7 mouse cellular contexts compared by ENCODE assay signal in the genomic region with DNA sequence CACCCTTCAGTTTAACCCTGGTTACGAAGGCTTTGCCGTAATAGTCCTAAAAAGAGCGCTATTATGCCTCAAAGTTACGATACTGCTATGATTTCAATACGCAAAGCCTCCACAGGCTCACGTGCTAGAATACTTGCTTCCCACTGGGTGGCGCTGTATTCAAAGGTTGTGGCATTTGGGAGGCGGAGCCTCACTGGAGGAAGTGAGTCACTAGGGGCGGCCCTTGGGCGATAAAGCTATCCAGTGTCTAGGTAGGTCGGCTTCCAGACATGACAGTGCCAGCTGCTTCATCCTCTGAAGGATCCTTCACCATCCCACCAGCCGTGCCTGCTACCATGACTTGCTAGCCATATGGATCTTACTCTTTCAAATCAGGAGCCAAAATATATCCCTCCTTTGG.
A peak's percentile ranks its signal among the peaks of the same experiment; 100 is the strongest.
DNase-seq lines count a peak whose midpoint lies in the region.

No protein-coding gene starts in this region.

- peak; percentile 48 for DNase-seq in left cerebral cortex, postnatal 4 days
- DNase-seq in left cerebral cortex, adult 8-10 months (ENCODE audit: low spot score in 2 of 2) = no peak
- peak; percentile 95 for DNase-seq in ES-CJ7 (ENCODE audit: low read depth, low spot score)
- peak; percentile 35 to 59 for DNase-seq in adrenal gland, adult (ENCODE audit: inconsistent age in 2 of 2, low spot score in 1 of 2)
- DNase-seq in embryo, embryonic 10 days (ENCODE audit: low spot score) = peak; percentile 40
- peak; percentile 31 for DNase-seq in kidney, postnatal 10 days
- peak; percentile 68 for DNase-seq in retina, postnatal 1 day

- intact Hi-C loops in left cerebral cortex, postnatal 4 days (cut with DNase I) = no loop called here

Comparison
In these comparisons a context has a peak if more than half of its experiments do, and no peak if none do; other contexts are left out.
1. DNase-seq: peak in left cerebral cortex, postnatal 4 days (single experiment), ES-CJ7 (single experiment), adrenal gland, adult (2 of 2), embryo, embryonic 10 days (single experiment), kidney, postnatal 10 days (single experiment) and retina, postnatal 1 day (single experiment); none in left cerebral cortex, adult 8-10 months (0 of 2).